Mouse (Mus musculus): ENCODE measurements around the gene Snrpa1. TPM values are rescaled to one million over a fixed set of nuclear protein-coding genes. Genes with fewer than 3 reads are reported as not detected.

The Snrpa1 gene
- polyA plus RNA-seq, 1 experiment from 2014 or later = 69.6 TPM

DNA sequence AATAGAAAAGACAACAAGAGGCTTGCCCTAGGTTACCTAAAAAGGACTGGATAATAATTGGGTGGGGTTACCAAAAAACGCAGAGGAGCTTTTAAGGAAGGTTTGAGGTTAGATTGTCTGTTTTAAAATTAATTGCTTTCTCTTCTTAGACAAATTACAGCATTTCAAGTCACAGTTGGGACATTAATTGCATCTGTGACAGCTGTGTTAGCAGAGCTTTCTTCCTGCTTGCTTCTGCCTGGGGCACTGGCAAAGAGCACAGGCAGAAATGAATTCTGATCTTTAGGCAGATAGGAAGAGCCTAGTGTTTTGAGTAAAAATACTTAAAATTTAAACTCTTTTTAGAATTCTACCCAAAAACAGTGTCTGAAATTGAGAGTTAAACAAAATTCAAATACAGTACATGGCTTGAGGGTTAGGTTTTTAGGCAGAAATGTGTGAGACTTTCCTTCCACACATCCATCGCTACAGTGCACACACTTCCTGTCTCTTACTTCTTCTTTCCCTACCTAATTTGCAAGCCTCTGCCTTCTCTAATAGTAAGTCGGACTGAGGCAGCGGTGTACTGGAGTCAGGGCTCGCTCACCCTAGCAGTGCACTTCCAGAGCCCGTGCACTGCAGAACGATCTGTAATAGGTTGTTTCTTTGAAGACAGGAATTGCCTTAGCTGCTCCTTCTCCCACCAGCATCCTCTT is 62.0 kb downstream of the Snrpa1 start:
- no peak overlapping the region for H3K4me2 ChIP-seq (replicated peaks; ENCODE audit: low read depth)
- H3K4me3 ChIP-seq (ENCODE audit: low read depth, low read length) = no peak overlapping the region
- peaks cover 5% of the 10 kb centered on the region for H3K4me1 ChIP-seq (replicated peaks; ENCODE audit: control insufficient read depth, insufficient read depth)
- H3K9me3 ChIP-seq (ENCODE audit: control insufficient read depth, low read length) = no peaks in the 10 kb centered on the region
- H3K27ac ChIP-seq (replicated peaks) = no peak overlapping the region
- H3K27me3 ChIP-seq (ENCODE audit: control insufficient read depth, insufficient read depth, low read length) = no peaks in the 10 kb centered on the region
- 69% methylated on average over 7 of the region's 7 CpGs for WGBS
- H3K36me3 ChIP-seq (ENCODE audit: control insufficient read depth, insufficient read depth, low read length) = 0 out of 2 replicates have a peak, but pooled peaks cover 2% of the 10 kb centered on the region
- DNase-seq (ENCODE audit: low spot score) (no peak), ATAC-seq (ENCODE audit: low FRiP score, low TSS enrichment) (no peak)
- no peak overlapping the region for H3K9ac ChIP-seq (ENCODE audit: low read length)
- TF ChIP-seq CTCF (IDR thresholded peaks at IDR 0.05; ENCODE audit: low read depth) = no peak
- no peak for TF ChIP-seq EP300 (optimal IDR thresholded peaks at IDR 0.05)

Other genes with a start within 250 kb of the Snrpa1 start
- 7.0 and 12.0 TPM in 2 replicates for gene Pcsk6, start 197.3 kb upstream of the Snrpa1 start, polyA plus RNA-seq (2015; fragmentation: Nextera tagmentation; extraction: Ambion mirVana)
- gene Gm45213, start 15.4 kb upstream of the Snrpa1 start, polyA plus RNA-seq (2015; fragmentation: Nextera tagmentation; extraction: Ambion mirVana) = not detected in 2 replicates
- 143 TPM in 2 replicates for gene Selenos, start 20.6 kb downstream of the Snrpa1 start, polyA plus RNA-seq (2015; fragmentation: Nextera tagmentation; extraction: Ambion mirVana)
- gene Chsy1, start 50.5 kb downstream of the Snrpa1 start, polyA plus RNA-seq (2015; fragmentation: Nextera tagmentation; extraction: Ambion mirVana) = 5.8 and 6.1 TPM in 2 replicates

Data from stomach, postnatal 0 days (tissue).